Mouse (Mus musculus) spleen, adult 12 weeks (tissue): ENCODE data around the gene Zfhx2.

Experiments used
- DNase-seq: peaks from one replicate; pipeline ENCODE4 v3.0.0; 2022; ENCODE audit warnings: low spot score

Zfhx2 gene

GRCm38 (mm10) chr14:55105836-55106809 lies 14.0 kb upstream of the Zfhx2 start, which contains the start of gene Ap1g2:
Gene Ap1g2 (minus strand): TSS chr14:55106593.
- DNase-seq, result peak; percentile 72

GRCm38 (mm10) chr14:55105386-55105785 lies 13.3 kb upstream of the Zfhx2 start:
- no peak for DNase-seq

GRCm38 (mm10) chr14:55104365-55104764 lies 12.2 kb upstream of the Zfhx2 start:
- no peak for DNase-seq

- DNase-seq, result no peak
Observed at GRCm38 (mm10) chr14:55102253-55102785, 10.2 kb upstream of the Zfhx2 start.

DNA sequence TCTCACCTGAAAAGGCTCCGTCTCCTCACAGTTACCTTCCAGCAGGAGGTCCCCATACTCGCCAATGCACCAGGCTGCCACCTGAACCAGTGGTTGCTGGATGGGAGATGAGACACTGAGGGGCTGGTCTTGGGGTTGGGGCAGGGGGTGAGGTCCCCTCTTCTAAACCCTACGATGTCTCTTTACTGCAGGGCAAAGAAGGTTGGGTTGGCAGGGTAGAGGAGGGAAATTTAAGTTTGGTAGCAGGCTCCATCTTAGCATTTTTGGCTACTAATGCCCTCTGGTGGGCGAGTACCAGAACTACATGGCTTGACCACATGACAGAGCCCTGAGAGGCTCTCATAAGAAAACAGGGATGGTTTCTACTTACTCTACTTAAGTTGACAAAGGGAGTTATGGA lies 9.5 kb upstream of the Zfhx2 start:
- no peak for DNase-seq

DNA sequence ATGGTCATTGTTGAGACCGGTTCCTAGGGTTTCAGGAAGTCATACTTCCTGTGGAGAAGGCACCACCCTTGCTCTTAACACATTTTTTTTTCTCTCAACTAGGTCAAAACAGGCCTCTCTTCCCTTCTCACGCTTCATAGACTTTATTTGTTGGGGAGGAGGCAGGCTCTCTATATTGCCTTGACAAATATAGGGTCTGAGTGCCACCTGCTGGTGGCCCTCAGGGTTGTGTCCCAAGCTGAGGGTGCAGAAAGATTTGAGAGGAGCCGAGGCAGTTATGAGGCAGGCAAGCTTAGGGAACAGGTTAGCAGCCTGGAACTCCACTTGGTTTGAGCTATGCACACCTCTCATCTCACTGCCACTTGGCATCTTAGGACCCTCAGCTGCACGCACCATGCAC lies 5.9 kb upstream of the Zfhx2 start:
- no peak for DNase-seq

DNA sequence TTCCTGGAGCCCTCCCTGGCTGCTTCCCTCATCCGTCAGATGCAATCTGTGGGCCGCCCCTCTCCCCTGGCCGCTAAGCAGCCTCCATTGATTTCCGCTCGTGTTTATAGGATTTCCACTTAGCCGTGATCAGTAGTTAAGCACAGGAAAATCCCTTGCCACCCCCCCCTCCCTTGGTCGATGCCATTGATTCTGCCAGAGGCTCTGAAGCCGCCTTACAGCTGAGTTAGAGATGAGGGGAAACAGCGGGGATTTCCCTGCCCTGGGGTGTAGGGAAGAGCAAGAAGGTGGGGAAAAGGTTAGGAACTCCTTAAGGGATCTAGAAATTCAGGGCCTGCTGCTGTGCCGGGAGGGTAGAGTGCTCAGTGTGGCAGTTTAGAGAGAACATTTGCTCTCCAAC lies 5.5 kb upstream of the Zfhx2 start:
- no peak for DNase-seq

- DNase-seq, result no peak
Observed at GRCm38 (mm10) chr14:55096573-55097087, 4.5 kb upstream of the Zfhx2 start.

- DNase-seq, result no peak
Observed at GRCm38 (mm10) chr14:55095671-55096070, 3.5 kb upstream of the Zfhx2 start.

GRCm38 (mm10) chr14:55095263-55095662 lies 3.1 kb upstream of the Zfhx2 start:
- no peak for DNase-seq

- peak; percentile 57 for DNase-seq
Observed at GRCm38 (mm10) chr14:55094704-55095231, 2.6 kb upstream of the Zfhx2 start, which contains the start of gene Thtpa. Gene Thtpa (plus strand): TSS chr14:55094784.

DNA sequence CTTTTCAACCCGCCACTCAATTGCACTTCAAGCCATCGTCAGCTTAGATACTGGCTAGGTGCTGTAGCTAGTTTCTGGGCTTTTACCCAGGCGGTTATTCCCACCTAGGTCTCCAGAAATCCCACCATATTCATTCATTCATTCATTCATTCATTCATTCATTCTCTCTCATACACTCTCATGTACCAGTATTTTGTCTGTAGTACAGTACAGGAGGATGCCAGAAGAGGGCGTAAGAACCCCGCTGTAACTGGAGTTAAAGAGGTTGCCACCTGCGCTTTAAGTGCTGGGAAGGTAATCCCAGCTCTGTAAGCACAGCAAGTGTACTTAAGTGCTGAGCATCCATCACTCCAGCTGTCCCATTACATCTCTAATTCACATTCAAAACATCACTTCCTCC lies 1.8 kb upstream of the Zfhx2 start:
- no peak for DNase-seq

DNA sequence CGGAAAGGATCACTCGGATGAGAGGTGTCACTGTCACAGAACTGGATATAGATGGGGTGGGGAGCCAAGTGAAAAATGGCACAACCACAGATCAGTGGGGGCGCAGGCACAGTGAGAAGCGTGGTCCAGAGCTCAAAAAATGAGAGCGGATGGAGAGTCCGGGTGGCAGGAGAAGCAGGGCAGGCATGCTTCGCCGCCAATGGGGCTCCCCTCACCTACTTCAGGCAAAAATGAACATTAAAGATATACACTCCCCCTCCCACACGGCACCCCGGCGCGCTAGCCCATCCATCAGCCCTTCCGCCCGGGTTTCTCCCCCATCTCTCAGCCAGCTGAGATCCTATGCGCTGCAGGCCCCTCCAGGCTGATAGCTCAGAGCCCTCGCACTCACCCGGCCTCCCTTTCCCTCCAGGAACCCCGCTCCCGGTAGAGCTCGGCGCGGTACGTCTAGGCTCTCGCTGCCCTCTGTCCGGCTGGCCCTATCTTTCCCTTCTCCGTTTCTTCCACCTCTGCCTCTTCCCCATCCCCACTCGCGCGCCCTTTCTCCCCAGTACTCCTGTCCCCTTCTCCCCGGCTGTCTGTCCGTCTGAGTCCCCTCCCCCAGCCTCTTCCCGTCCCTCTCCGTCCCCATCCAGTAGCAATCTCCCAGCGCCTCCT lies 787 bp downstream of the Zfhx2 start:
- no peak for DNase-seq

DNA sequence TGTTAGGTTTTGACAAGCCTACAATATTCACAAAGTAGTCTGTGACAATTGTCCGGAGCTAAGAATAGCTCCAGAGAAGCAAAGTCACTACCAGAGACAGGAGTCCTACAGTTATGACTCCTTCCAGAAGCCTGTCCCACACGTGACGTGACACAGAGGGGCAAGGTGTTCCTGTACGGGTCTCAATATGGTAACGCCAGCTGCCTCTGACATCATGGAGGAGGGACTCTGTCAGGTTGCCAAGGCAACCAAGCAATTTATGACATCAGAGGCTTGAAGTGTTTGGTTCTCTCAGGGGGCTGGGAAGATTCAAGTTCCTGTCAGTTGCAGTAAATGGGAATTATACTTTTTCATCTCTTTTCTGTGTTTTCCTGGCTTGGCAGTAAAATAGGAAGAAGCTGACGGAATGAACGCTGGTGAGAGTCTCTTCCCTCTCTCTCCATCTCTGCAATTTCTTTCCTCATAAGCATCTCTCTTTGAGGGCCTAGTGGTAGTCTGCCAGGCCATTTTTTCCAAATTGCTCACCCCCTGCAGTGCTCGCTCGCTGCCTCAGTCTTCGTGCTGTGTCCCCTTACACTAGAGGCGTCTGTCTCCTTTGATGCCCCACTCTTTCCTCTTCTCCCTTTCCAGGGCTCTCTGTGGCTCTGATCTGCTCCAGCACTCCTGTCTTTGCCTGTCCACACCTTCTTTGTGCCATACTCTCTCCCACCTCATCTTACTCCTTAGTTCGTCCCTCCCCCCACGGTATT lies 2.8 kb downstream of the Zfhx2 start:
- no peak for DNase-seq

- no peak for DNase-seq
Observed at GRCm38 (mm10) chr14:55086009-55086514, 6.1 kb downstream of the Zfhx2 start.

DNA sequence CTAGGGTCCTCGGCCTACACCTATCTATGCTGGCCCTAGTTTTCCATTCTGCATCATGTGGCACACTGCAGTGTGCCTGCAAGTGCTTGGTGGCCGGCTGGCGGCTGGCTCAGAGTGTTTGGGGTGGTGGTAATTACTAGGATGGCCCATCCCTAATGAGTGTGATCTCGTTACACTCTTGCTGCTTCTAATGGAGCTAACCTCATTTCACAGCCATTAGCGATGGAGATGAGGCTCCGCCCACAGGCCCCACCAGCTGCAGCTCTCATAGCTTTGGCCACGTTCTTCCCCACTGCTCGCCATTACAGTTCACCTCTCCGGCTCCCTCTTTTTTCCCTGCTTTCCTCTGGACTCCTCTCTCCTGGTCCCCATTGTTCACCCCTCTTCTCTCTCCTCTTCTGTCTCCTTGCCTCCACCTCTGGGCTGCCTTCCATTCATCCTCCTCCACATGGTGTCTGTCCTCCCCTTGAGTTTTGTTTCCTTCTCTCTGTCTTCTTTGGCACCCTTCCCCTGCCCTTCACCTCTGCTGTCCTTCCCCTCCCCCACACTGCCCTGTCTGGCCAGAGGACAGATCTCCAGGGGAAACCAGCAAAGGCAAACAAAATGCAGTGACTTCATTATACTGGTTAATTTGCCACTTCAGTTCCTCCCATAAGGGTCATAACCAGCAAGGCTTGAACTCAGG lies 6.7 kb downstream of the Zfhx2 start:
- no peak for DNase-seq

GRCm38 (mm10) chr14:55083481-55083880 lies 8.6 kb downstream of the Zfhx2 start:
- no peak for DNase-seq

DNA sequence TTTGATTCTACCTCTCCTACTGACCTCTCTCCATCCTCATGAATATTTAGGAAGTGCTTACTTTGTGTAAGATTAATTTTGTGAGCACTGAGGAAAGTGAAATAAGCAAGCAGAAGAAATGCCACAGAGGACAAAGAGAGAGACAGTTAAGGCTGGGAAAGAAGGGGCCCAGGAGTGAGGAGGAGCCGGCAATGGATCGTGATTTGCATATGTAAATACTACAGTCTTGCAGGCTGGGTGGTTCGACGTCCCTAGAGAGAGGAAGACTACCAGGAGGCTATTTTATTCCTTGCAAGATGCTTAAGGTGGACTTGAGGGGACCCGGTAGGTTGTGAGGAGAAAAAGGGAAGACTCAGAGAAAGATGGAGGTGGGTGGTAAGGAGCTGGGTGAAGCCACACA lies 11.0 kb downstream of the Zfhx2 start:
- no peak for DNase-seq

DNA sequence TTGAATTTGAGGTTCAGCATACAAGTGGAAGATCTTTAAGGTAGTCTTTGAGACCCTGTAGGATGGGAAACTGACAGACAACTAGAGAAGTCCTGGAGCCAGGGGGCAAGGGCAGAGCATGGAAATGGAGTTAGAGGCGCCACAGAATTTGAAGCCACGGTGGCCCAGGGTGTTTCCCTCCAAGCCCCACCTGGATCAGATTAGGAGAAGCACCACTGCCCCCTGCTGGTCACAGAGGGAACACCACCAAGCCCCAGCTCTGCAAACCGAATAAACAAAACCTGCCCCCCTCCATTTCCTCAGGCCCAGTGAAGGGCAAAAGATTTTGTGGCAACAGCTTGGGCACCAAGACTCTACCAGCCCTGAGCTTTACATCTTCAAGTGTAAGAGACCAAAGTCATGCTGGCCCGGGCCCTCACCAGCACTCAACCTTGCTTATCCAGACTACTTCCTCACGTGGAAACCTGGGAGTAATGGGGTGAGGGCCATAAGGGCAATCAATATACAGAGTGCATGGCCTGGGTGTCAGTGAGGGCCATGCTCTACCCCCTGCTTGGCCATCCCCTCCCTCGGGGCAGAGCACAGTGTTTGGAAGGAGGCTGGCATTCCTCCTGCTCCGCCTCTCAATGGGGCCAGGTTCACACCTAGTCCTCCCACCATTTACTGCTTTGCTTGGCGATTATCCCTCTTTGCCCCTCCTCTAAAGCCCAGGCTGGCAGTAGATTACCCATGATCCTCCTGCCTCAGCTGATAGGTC lies 12.7 kb downstream of the Zfhx2 start:
- DNase-seq, result peak; percentile 66

DNA sequence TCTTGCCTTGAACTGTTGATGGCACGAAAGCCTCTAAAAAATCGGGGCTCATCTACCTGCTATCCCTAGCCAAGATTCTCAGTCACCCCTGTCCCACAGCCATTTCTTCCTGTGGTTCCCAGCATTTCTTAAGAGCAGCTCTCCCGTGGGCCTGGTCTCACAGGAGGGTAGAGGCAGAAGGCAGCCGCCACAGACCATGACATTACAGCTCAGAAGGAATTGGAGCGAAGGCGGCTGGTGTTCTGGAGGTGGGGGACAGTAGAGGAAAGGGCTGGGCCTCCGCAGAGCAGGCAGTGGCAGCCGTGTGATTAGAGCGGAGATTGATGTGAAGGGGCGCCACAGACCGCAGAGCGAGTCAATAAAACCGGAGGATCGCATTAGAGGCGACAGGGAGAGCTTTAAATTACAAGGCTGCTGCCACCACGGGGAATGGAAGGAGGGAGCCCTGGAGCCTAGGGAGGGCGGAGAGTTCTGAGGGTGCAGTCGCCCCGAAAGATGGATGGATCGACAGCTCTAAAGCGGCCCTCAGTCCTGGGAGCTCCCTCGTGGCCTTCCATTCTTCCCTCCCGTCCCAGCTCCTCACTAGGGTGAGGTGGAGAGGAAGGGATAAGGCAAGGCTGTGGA lies 13.6 kb downstream of the Zfhx2 start:
- no peak for DNase-seq
